Mouse (Mus musculus) megakaryocyte-erythroid progenitor cell, adult 5-6 weeks (primary cell): Measurements from ENCODE around the gene Gga2. TPM values are rescaled to one million over a fixed set of nuclear protein-coding genes. Genes with fewer than 3 reads are reported as not detected.
A peak's percentile ranks its signal among the peaks of the same experiment; 100 is the strongest.

ENCODE experiments used
- ATAC-seq: replicated peaks from 2 replicates; pipeline ENCODE4 v1.8.0; 2016; ENCODE audit warnings: mild to moderate bottlenecking, inconsistent platforms; ENCODE audit not compliant: severe bottlenecking, poor library complexity, low FRiP score, low TSS enrichment
- total RNA-seq, 2 experiments: library from RNA; stranded (forward) in 1 of 2; stranded (reverse) in 1 of 2; fragments of 200-1000, 215-1000 nt in 1 of 2; fragments of >200 nt in 1 of 2; fragmentation: Nextera tagmentation in 1 of 2; gene quantifications; 2 replicates each; pipeline ENCODE4 v1.2.3; 2014 to 2017

Gga2 gene
- total RNA-seq (2014; fragmentation: Nextera tagmentation) (39.0 and 40.3 TPM in 2 replicates), total RNA-seq (2017) (22.4 and 23.8 TPM in 2 replicates)

DNA sequence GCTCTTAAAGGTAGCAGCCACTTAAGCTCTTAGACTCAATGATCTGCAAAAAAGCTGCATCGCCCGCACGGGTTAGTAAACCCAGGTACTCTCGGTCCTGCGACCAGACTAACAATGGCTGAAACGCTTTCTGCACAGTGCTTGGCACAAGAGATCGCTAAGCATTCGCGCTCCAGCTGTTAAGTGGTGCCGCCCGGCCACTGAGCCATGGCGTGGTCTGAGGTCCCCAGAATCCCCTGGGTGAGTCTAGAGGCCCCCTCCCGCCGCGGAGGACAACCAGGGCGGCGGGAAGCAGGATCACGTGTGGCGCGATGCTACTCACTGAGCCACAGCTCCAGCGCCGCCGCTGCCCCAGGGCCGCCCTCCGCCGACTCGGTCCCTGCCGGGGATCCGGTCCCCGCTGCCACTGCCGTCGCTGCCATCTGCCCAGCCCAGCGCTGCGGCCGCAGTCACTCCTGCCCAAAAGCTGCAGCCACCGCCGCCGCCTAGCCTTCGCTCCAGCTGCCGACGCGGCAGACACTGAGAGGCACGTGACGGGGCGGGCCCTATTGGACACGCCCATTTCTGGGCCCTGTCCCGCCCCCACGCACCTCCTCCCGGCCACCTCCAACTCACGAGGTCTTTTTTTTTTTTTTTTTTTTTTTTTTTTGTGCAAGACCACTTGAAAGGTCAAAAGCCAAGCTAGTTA is at the start of gene Gga2:
Gga2 (minus strand) TSS at position 556 of the 688 bp plus-strand sequence.
- ATAC-seq = peak; percentile 84

- peak; percentile 20; the same call in 1 of the 2 replicates for ATAC-seq
Observed at GRCm38 (mm10) chr7:122067517-122068381, 46.7 kb upstream of the Gga2 start.

- peak; percentile 88 for ATAC-seq
Observed at GRCm38 (mm10) chr7:122066945-122067516, 46.0 kb upstream of the Gga2 start, which contains the start of the genes Ubfd1 and Ears2. Ubfd1 (plus strand) TSS chr7:122067175. Ears2 (minus strand) TSS chr7:122067263.

DNA sequence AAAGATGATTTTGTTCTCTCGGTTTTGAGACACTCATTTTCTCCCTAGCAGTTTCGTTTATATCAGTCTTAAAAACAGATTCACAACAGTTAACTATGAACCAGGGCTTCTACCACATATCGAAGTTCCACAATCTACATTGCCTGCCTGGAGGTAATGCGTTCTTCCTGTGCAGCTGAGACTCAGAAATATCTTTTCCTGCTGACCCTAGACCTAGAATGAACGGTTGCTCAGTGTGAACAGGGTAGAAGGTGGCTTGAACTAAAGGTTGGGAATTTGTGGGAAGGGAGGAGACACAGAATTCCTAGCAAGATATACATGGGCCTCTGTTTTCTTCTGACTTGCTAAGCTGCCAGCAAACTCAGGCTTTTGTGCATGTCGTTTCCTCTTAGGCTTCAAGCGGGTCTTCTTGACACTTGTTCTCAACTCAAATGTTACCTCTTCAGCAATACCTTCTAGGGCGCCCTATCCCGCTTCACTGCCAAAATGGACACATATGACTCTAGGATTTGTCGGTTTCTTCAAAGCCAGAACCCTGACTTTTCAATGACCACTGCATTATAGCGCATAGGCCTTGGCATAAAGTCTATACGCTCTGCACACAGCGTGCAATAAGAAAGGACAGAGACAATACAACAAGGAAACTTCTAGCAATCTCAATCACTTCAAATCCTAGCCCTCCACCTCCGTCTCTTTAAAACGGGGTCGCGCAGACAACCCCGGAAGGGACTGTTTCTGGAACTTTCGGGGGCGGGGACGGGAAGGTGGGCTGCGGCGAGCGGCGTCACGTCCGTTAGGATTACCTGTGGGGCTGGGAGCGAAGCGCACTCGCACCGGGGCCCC is 45.3 kb upstream of the Gga2 start:
- peak; percentile 2; the same call in 1 of the 2 replicates for ATAC-seq

- no peak for ATAC-seq
Observed at GRCm38 (mm10) chr7:122065656-122066055, 44.6 kb upstream of the Gga2 start.

- ATAC-seq = no peak
Observed at GRCm38 (mm10) chr7:122056633-122057032, 35.6 kb upstream of the Gga2 start.

DNA sequence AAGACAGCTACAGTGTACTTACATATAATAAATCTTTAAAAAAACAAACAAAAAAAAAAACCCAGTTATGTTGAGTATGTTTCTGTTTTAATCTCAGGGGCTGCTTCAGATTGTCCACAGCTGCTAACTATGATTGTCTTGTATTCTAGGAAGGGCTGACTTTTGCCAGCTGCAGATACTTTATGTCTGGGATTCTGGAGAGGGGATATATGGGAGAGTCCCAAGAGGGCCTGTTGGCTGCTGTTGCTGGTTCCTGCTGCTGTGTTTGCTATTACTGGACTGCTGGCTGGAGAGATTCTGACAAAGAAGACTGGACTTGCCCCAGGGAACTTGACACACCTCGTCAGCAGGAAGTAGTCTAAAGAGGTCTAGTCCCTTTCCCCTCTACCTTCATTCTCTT is 29.8 kb upstream of the Gga2 start:
- no peak for ATAC-seq

- no peak for ATAC-seq
Observed at GRCm38 (mm10) chr7:122048191-122048590, 27.2 kb upstream of the Gga2 start.

GRCm38 (mm10) chr7:122046813-122047212 is 25.8 kb upstream of the Gga2 start:
- peak; percentile 91 for ATAC-seq

GRCm38 (mm10) chr7:122045711-122046110 is 24.7 kb upstream of the Gga2 start:
- ATAC-seq = no peak

DNA sequence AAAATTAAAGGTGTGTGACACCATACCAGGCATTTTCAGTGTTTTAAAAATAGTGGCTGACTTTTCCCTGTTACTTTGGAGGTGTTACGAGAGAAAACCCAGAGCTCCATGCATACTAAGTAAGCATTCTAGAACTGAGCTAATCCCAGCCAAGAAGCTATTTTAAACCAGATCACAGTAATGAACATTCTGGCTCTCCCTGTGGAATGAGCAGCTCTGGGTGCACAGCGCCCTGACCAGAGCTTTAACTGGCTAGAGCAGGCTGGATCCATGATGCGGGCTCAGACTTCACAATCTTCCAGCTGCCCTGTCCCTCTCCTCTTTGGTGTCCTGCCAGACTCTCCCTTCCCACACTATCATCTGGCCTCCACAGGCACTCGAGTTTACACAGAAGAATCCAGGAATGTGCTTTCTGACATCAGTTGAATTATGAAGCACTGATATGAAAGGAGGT is 24.2 kb upstream of the Gga2 start:
- ATAC-seq = no peak

DNA sequence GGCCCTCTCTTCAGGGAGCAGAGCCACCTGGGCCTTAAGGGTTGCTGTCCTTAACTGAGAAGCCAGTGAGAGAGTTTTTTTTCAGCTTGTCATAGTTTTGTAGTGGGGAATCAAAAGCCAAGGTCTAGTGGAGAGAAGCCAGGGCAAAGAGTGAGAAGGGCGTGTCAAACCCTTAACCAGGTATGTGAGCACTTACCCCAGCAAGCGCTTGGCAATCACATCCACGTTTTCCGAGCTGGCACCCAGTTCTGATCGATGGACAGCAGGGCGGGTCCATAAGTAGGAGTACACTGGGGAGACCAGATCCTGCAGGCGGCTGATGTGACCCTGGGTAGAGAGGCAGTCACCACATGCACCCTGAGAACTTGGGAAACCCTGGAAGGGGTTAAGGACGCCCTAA is 23.1 kb upstream of the Gga2 start:
- no peak for ATAC-seq

DNA sequence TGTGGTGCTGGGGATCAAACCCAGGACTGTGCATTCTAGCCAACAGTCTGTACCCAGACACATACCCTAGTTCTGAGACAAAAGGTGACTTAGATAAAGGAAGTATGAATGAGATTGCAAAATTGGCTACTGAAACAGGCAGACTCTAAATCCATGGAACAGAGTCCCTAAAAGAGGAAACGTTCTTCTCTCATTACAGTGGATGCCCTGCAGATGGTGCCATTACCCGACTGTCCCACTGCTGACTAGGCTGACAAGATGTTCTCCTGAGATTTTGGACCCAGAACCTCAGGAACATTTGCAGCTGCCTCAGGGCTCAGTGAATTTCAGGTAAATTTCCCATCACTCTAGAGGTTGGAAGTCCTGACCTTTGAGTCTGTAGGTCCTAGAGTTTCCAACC is 13.3 kb upstream of the Gga2 start:
- peak; percentile 66 for ATAC-seq

GRCm38 (mm10) chr7:122033371-122033770 is 12.3 kb upstream of the Gga2 start:
- no peak for ATAC-seq

- no peak for ATAC-seq
Observed at GRCm38 (mm10) chr7:122022131-122022530, 1.1 kb upstream of the Gga2 start.

DNA sequence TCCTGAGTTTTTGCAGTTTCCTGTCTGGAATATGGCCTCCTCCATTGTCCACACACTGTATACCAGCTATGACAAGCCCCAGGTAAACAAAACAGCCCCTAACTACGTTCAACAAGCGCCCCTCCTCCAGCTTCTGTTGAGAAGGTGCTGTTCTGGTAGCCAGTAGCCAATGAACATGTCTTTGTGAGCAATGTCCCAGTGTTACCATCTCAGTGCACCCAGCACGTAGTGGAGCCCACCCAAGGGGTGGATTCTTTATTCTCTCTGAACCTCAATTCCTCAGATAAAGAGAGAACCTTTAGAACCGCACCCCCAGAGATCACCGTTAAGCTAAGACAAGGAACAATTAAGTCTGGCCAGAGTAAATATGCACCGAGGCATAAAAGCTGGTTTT is 752 bp downstream of the Gga2 start:
- ATAC-seq = 0 out of 2 replicates have a peak, but pooled peaks have one; percentile 6

DNA sequence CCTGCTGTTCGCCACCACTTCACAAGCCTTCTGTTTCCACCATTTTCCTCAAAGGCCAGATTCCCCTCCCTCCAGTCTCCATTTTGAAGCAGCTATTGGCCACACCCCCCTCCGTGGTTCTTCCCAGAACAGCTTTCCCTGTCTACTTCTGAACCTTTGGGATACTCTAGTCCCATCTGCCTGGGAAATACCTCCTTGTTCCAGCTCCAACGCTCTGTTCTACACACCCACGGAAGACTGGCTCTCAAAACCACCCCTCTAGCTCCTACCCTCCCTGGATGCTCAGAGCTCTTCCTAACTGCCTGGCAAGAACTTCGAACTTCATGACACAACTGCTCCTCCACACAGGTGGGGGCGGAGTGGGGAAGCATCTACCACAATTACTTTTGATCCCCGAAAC is 2.0 kb downstream of the Gga2 start:
- no peak for ATAC-seq

GRCm38 (mm10) chr7:122018247-122018646 is 2.8 kb downstream of the Gga2 start:
- ATAC-seq = peak; percentile 84

GRCm38 (mm10) chr7:122015734-122016133 is 5.3 kb downstream of the Gga2 start:
- ATAC-seq = no peak
